Mouse (Mus musculus) MEL (cell line): Measurements from ENCODE around the gene Vcp. TPM values are rescaled to one million over a fixed set of nuclear protein-coding genes. Genes with fewer than 3 reads are reported as not detected.

Experiments
- DNase-seq: peaks from one replicate; pipeline ENCODE4 v3.0.0; 2011; ENCODE audit warnings: low read depth, low spot score
- H3K27ac ChIP-seq: 2 replicates; pipeline ENCODE4 v1.5.1; 2012; ENCODE audit warnings: low read depth, mild to moderate bottlenecking, control low read depth, low read length, moderate library complexity; ENCODE audit not compliant: control insufficient read depth
- H3K27me3 ChIP-seq, 2 experiments: fragments of 150-350 bp in 1 of 2; sonication (generic) in 1 of 2; 2 replicates each; pipeline ENCODE4 v1.6.1; 2012; ENCODE audit warnings: low read length in 2 of 2, mild to moderate bottlenecking in 2 of 2, improper control_type of control experiment in 1 of 2, moderate library complexity in 1 of 2; ENCODE audit not compliant: insufficient read depth in 2 of 2, control insufficient read depth in 1 of 2
- H3K36me3 ChIP-seq, 2 experiments: 2 replicates each; pipeline ENCODE4 v1.6.1; 2012 to 2014; ENCODE audit warnings: low read length in 2 of 2, improper control_type of control experiment in 1 of 2, inconsistent platforms in 1 of 2, mild to moderate bottlenecking in 1 of 2; ENCODE audit not compliant: insufficient read depth in 2 of 2, control insufficient read depth in 1 of 2
- H3K4me1 ChIP-seq, 2 experiments: fragments of 150-350 bp in 1 of 2; sonication (generic) in 1 of 2; 2 replicates each; pipeline ENCODE4 v1.6.1; 2012; ENCODE audit warnings: low read length in 2 of 2, improper control_type of control experiment in 1 of 2, mild to moderate bottlenecking in 1 of 2; ENCODE audit not compliant: insufficient read depth in 2 of 2, control insufficient read depth in 1 of 2
- H3K4me3 ChIP-seq, 2 experiments: fragments of 150-350 bp in 1 of 2; sonication (generic) in 1 of 2; 2 replicates each; pipeline ENCODE4 v1.5.1; 2012; ENCODE audit warnings: low read depth in 2 of 2, low read length in 2 of 2, mild to moderate bottlenecking in 2 of 2, moderate library complexity in 2 of 2, control low read depth in 1 of 2, improper control_type of control experiment in 1 of 2; ENCODE audit not compliant: control insufficient read depth in 1 of 2, insufficient read depth in 1 of 2
- H3K79me2 ChIP-seq: 2 replicates; pipeline ENCODE4 v1.6.1; 2012; ENCODE audit warnings: mild to moderate bottlenecking, low read length, moderate library complexity; ENCODE audit not compliant: control insufficient read depth, poor library complexity, insufficient read depth
- H3K9ac ChIP-seq: 2 replicates; pipeline ENCODE4 v1.6.1; 2012; ENCODE audit warnings: low read depth, mild to moderate bottlenecking, control low read depth, low read length, moderate library complexity; ENCODE audit not compliant: control insufficient read depth, poor library complexity, severe bottlenecking
- H3K9me3 ChIP-seq: fragments of 150-350 bp; sonication (generic); replicated peaks from 2 replicates; pipeline ENCODE4 v1.6.1; 2012; ENCODE audit warnings: mild to moderate bottlenecking, low read length, improper control_type of control experiment, moderate library complexity; ENCODE audit not compliant: insufficient read depth
- CHD1 ChIP-seq: IDR thresholded peaks from 2 replicates; pipeline ENCODE4 v1.6.1; 2012; ENCODE audit warnings: low read depth, mild to moderate bottlenecking, inconsistent platforms, low read length, improper control_type of control experiment
- CHD2 ChIP-seq: IDR thresholded peaks from 2 replicates; pipeline ENCODE4 v1.6.1; 2011; ENCODE audit warnings: low read length, improper control_type of control experiment
- CTCF ChIP-seq, 3 experiments: IDR thresholded peaks in 2 of 3; conservative IDR thresholded peaks in 1 of 3; 2 replicates each; pipeline ENCODE4 v1.5.1; 2011 to 2012; ENCODE audit warnings: low read length in 3 of 3, low read depth in 2 of 3, mild to moderate bottlenecking in 2 of 3, improper control_type of control experiment in 1 of 3, inconsistent platforms in 1 of 3, mixed read lengths in 1 of 3, moderate library complexity in 1 of 3; ENCODE audit not compliant: control insufficient read depth in 1 of 3, insufficient read depth in 1 of 3, poor library complexity in 1 of 3, severe bottlenecking in 1 of 3
- EP300 ChIP-seq, 2 experiments: IDR thresholded peaks; 2 replicates each; pipeline ENCODE4 v1.6.1; 2011; ENCODE audit warnings: improper control_type of control experiment in 2 of 2, low read length in 2 of 2, low read depth in 1 of 2, mild to moderate bottlenecking in 1 of 2
- GATA1 ChIP-seq: IDR thresholded peaks from 2 replicates; pipeline ENCODE4 v1.6.1; 2011; ENCODE audit warnings: low read depth, low read length, improper control_type of control experiment
- HCFC1 ChIP-seq: IDR thresholded peaks from 2 replicates; pipeline ENCODE4 v1.6.1; 2012; ENCODE audit warnings: low read depth, mild to moderate bottlenecking, inconsistent platforms, low read length, improper control_type of control experiment, moderate library complexity
- MAFK ChIP-seq: IDR thresholded peaks from 2 replicates; pipeline ENCODE4 v1.6.1; 2011; ENCODE audit warnings: low read depth, mild to moderate bottlenecking, low read length, improper control_type of control experiment, borderline replicate concordance
- MYB ChIP-seq: IDR thresholded peaks from 2 replicates; pipeline ENCODE4 v1.6.1; 2011; ENCODE audit warnings: mild to moderate bottlenecking, low read depth, low read length, improper control_type of control experiment
- NRF1 ChIP-seq: IDR thresholded peaks from 2 replicates; pipeline ENCODE4 v1.6.1; 2014; ENCODE audit warnings: low read depth, mild to moderate bottlenecking, inconsistent platforms, low read length, improper control_type of control experiment, moderate library complexity; ENCODE audit not compliant: poor library complexity, insufficient read depth, severe bottlenecking
- POLR2A ChIP-seq, 2 experiments: IDR thresholded peaks; 2 replicates each; pipeline ENCODE4 v1.6.1; 2011 to 2012; ENCODE audit warnings: low read length in 2 of 2, mild to moderate bottlenecking in 2 of 2, control low read depth in 1 of 2, improper control_type of control experiment in 1 of 2, low read depth in 1 of 2, moderate library complexity in 1 of 2; ENCODE audit not compliant: control insufficient read depth in 1 of 2, insufficient read depth in 1 of 2, poor library complexity in 1 of 2
- POLR2AphosphoS2 ChIP-seq: IDR thresholded peaks from 2 replicates; pipeline ENCODE4 v1.6.1; 2011; ENCODE audit warnings: low read length, improper control_type of control experiment
- RAD21 ChIP-seq: IDR thresholded peaks from 2 replicates; pipeline ENCODE4 v1.6.1; 2011; ENCODE audit warnings: mild to moderate bottlenecking, low read depth, low read length, improper control_type of control experiment
- SMC3 ChIP-seq: IDR thresholded peaks from 2 replicates; pipeline ENCODE4 v1.6.1; 2011; ENCODE audit warnings: low read depth, low read length, improper control_type of control experiment
- TBP ChIP-seq: IDR thresholded peaks from 2 replicates; pipeline ENCODE4 v1.8.0; 2011; ENCODE audit warnings: low read depth, low read length, improper control_type of control experiment
- TCF12 ChIP-seq: IDR thresholded peaks from 2 replicates; pipeline ENCODE4 v1.6.1; 2014; ENCODE audit warnings: low read depth, mild to moderate bottlenecking, inconsistent platforms, low read length, improper control_type of control experiment, moderate library complexity
- UBTF ChIP-seq: IDR thresholded peaks from 2 replicates; pipeline ENCODE4 v1.6.1; 2012; ENCODE audit warnings: low read depth, mild to moderate bottlenecking, inconsistent platforms, low read length, improper control_type of control experiment, moderate library complexity, borderline replicate concordance; ENCODE audit not compliant: insufficient read depth
- ZC3H11A ChIP-seq: IDR thresholded peaks from 2 replicates; pipeline ENCODE4 v1.6.1; 2012; ENCODE audit warnings: low read depth, mild to moderate bottlenecking, inconsistent platforms, low read length, improper control_type of control experiment
- ZKSCAN1 ChIP-seq: IDR thresholded peaks from 2 replicates; pipeline ENCODE4 v1.6.1; 2012; ENCODE audit warnings: low read depth, mild to moderate bottlenecking, inconsistent platforms, low read length, improper control_type of control experiment, moderate library complexity
- polyA plus RNA-seq, 2 experiments: library from polyadenylated mRNA; stranded (reverse) in 1 of 2; unstranded in 1 of 2; fragments of >175 nt in 1 of 2; fragments of >200 nt in 1 of 2; gene quantifications; 2 replicates each; pipeline versions ENCODE4 v1.2.1 to v1.2.4; 2012; ENCODE audit warnings: low replicate concordance in 2 of 2, low read depth in 1 of 2; ENCODE audit not compliant: insufficient read length in 2 of 2, insufficient read depth in 1 of 2, missing spikeins in 1 of 2
- total RNA-seq: library from RNA; depleted of rRNA; stranded (reverse); fragments of 300-350 nt; gene quantifications from 2 replicates; pipeline ENCODE4 v1.2.3, GENCODE M21; 2012

Vcp gene
- total and polyA plus RNA-seq, 3 experiments: 264 to 792 (median 420) TPM

DNA sequence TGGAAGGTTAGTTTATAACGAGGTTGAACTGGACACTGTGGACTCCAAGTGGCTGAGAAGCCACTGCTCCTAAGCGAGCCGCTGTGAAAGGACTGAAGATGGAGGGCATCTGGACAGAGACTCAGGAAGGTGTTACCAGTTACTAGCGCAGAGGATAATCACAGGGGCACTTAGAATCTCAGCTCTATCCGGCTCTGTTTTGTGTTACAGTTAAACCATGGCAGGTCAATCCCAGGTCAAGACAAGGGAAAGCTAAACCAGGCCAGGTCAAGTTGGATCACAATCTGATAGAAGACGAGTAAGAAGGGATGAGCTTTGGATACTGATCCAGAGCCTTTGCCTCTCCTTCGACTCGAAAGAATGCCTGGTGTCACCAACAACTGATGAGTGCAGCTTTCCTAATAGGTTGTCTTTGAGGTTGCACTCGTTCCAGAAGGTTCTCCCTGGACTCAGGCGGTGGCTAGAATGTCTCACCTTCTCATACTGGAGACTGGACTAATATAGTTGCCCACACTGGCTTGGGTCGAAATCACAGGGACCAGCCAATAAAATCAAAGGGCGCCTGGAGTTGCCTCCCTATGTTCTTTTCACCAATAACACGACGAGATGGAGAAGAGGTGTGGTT is 51.1 kb downstream of the Vcp start:
- Histone ChIP-seq H3K27me3 (peaks cover 0 to 1% of the 10 kb centered on the region in 2 experiments; a peak in 1 of 4 replicates), H3K4me3 (peak overlapping the region; percentile 9 to 77; a peak in 3 of 4 replicates), H3K9ac (no peak overlapping the region), H3K36me3 (no peaks in the 10 kb centered on the region), H3K79me2 (no peaks in the 10 kb centered on the region; the same call in 1 of the 2 replicates), H3K4me1 (peaks cover 0 to 8% of the 10 kb centered on the region in 2 experiments; a peak in 1 of 4 replicates), H3K9me3 (no peaks in the 10 kb centered on the region), H3K27ac (no peak overlapping the region)
- DNase-seq: no peak
- TF ChIP-seq TCF12 (no peak), UBTF (no peak), CHD1 (no peak), RAD21 (no peak), ZKSCAN1 (no peak), GATA1 (no peak), EP300 (IDR thresholded peaks at IDR 0.05; ENCODE audit: low read depth in 1 of 2, low read length in 2 of 2) (no peak), MAFK (no peak), POLR2A (IDR thresholded peaks at IDR 0.05; ENCODE audit: control insufficient read depth in 1 of 2, insufficient read depth in 1 of 2, low read depth in 1 of 2, low read length in 2 of 2, poor library complexity in 1 of 2) (no peak), CTCF (IDR thresholded peaks at IDR 0.05 in 2 of 3, conservative IDR thresholded peaks at IDR 0.05 in 1 of 3; ENCODE audit: control insufficient read depth in 1 of 3, insufficient read depth in 1 of 3, low read depth in 2 of 3, low read length in 3 of 3, poor library complexity in 1 of 3, severe bottlenecking in 1 of 3) (no peak), POLR2AphosphoS2 (no peak), SMC3 (no peak), CHD2 (no peak), TBP (no peak), MYB (no peak)

DNA sequence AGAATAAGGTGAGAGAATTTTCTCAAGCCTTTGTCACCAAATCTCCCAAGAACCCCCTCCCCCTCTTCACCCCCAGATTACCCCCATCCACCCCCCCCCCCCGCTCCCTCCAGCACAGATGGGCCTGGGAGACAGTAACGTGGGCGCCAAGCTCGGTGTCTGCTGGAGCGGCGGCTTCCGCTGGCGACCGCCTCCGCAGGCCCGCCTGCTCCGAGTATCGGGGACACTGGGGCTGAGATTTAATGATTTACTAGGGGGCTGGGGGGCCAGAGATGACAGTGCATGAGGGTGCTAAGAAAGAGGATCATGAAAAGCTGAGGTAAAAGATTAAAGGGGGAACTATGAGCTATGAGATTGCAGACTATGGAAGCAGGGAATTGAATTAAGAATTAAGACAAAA is 51.8 kb downstream of the Vcp start:
- H3K36me3 ChIP-seq: no peaks in the 10 kb centered on the region
- H3K27ac ChIP-seq: no peak overlapping the region
- H3K79me2 ChIP-seq: no peaks in the 10 kb centered on the region; the same call in 1 of the 2 replicates
- H3K9ac ChIP-seq: no peak overlapping the region
- peaks cover 0 to 1% of the 10 kb centered on the region in 2 experiments; a peak in 1 of 4 replicates for H3K27me3 ChIP-seq
- peaks cover 0 to 8% of the 10 kb centered on the region in 2 experiments; a peak in 1 of 4 replicates for H3K4me1 ChIP-seq
- no peaks in the 10 kb centered on the region for H3K9me3 ChIP-seq
- no peak for DNase-seq
- no peak overlapping the region for H3K4me3 ChIP-seq
- TF ChIP-seq HCFC1: no peak
- no peak for TF ChIP-seq ZC3H11A
- TF ChIP-seq RAD21: no peak
- no peak for TF ChIP-seq NRF1
